Mouse (Mus musculus) right cerebral cortex, postnatal 10 days (tissue): ENCODE data around the gene Ntan1.
"Not testable (repeated sequence)": the region's sequence is repeated elsewhere in the genome, so short reads cannot be mapped to it uniquely, and the experiment has no call there.

Source experiments
- DNase-seq, 2 experiments: peaks; one replicate each; pipeline ENCODE4 v3.0.0; 2021; ENCODE audit warnings: low spot score in 2 of 2

Gene Ntan1

DNA sequence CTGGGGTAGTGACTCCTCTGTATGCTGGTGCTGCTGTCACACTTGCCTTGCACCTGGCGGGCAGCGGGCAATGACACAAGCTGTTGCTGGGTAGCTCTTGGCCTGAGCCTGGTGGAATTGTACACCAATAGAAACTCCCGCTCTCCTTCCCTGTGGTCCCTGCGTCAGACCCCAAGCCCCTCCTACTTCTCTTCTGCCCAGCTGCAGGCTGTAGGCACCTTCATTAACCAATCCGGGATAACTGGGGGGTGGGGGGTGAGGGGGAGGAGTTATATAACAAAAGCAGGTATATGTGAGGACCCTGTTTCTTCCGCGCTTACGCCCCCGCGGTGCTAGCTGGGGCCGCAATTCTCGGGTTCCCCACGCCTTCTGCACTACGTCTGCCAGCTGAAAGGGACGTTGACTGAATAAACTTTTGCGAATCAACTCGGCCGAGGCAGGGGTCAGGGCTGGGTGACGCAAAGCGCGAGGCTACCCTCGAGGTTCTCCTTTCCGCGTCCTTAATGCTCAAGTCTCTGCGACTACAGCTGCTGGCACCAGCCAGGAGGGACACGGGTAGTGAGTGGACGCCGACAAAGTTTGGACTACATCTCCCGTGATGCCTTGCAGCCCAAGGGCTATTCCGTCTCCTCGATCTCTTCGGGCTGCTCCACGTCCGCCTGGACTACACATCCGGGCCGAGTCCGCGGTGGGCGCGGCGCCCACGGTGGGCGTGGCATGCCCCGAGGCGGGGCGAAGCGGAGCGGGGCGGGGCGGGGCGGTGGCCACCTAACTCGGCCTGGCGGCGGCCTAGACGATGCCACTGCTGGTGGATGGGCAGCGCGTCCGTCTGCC, at the start of gene Ntan1:
Gene Ntan1 (plus strand): TSS at position 286 of the 834 bp plus-strand sequence.
- DNase-seq = peak; percentile 97

DNA sequence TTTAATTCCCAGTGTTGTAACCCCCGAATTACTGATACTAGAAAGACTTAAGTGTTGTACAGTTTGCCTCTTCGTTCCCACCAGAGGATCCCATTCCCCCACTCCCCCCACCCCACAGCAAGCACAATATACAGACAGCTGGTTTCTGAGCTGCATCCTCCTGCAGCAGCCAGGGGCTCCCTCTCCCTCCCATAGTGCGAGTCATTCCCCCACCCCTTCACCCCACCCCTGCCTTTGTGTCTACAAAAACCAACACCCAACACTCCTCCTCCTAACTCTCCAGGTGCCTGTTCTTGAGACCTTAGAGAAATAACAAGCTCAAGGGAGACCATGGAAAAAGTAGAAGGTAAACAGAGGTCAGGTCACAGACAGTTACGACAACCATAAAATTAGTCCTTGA, 47.0 kb upstream of the Ntan1 start:
- not testable (repeated sequence) for DNase-seq

DNA sequence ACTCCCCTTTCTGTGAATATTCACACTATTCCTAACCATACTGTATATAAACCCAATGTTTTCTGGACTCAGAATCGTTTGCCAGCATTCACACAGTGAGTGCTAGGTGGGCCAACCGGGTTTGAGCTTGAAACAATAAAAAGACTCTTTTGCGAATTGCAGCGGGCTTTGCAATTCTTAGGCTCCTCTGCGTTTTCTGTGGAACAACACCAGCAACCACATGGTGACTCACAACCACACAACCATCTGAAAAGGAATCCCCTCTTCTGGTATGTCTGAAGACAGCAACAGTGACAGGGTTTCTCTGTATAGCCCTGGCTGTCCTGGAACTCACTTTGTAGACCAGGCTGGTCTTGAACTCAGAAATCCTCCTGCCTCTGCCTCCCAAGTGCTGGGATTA, 46.6 kb upstream of the Ntan1 start:
- DNase-seq = not testable (repeated sequence)

DNA sequence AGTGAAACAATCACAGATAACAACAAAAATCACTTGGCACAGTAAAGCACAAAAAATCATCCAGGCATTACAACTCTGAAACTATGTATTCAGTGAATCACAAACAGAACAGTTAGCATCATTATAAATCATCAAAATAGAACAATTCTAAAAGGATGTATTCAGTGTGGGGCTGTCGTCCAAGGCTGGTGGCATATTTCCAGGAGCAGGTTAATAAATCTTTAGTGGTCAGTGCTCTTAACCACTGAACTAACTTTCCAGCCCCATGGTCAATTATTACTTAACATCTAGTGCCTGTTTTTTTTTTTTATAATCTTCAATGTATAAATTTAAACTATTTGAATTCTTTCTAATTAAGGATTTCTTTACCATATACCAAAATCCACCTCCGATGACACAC, 44.6 kb upstream of the Ntan1 start:
- not testable (repeated sequence) for DNase-seq

DNA sequence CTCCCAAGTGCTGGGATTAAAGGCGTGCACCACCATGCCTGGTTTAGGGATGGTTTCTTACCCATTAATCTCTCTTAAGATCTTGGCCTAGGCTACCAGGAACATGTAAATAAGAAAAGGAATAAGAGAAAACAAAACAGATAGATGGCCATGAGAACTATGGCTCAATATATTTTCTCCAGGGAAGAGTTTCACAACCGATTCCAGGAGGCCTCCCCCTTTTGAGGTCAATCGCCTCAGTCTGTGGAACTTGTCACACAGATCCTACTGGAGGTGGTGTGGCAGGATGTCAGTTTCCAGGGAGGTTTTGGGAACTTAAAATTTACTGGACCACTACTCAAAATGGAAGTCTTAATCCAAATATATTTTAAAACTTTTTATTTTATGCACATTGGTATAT, 44.0 kb upstream of the Ntan1 start:
- not testable (repeated sequence) for DNase-seq

DNA sequence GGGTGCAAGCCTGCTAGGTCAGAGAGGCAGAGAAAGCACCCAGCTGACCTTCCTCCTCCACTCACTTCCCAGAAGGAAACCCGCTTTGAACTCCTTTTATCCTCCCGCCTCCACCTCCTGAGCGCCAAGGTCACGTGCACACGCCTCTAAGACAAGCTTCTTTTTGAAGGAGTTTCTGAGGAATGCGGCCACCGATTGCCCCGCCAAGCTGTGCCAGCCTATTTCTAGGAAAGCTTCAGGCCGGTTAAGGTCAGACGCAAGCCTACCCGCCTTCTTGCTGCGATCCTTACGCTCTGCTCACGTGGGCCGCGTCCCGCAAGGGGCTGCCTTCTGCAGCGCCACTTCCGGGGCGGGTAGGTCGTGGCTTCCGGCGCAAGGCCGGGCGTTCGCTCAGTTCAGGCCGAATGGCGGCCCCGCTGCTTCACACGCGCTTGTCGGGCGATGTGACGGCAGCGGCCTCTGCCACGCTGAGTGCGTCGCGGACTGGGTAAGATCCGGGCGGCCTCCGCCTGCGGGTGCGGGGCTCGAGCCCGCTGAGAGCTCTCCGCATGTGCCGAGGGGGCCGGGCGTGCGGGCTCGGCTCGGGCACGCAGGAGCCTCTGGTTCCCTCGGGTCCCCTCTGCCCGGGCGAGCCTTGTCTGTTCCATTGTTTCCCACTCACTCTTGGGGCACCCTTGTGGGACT, 38.1 kb upstream of the Ntan1 start, which contains the start of gene Rrn3:
Gene Rrn3 (plus strand): TSS at position 356 of the 684 bp plus-strand sequence.
- DNase-seq = peak; percentile 94 to 95

DNA sequence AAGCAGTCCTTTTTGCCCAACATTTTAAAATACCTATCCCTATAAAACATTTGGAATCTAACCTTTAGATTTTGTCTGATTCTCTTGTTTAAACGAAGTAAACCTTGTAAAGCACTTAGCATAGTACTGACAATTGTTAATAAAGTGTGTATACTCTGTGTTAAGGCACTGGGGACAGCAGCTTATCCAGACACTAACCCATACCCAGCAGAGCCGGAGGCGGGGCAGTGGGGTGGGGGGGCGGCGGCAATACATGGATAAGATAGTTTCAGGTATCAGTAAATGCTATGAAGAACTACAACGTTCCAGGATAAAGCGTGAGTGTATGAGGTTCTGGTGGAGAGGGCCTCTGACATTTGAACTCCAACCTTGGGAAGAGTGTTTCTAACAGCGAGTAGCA, 37.4 kb upstream of the Ntan1 start:
- DNase-seq = no peak

DNA sequence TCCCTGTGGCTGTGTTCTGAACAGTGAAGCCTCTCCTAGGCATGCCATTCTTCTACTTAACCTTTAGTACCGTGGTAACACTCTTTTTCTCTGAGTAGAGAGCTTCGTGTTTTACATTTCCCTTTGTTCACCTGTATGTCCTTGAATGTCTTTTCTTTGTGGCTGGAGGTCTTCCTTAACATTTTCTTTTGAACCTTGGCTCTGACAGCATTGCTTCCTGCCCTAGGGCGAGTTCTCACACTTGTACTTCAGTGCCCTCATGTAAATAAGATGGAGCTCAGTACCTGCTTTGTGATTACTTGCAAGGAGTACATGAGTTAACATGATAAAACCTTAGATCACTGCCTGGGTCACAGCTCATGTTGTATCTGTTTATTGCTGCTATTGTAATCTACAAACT, 32.7 kb upstream of the Ntan1 start:
- no peak for DNase-seq

DNA sequence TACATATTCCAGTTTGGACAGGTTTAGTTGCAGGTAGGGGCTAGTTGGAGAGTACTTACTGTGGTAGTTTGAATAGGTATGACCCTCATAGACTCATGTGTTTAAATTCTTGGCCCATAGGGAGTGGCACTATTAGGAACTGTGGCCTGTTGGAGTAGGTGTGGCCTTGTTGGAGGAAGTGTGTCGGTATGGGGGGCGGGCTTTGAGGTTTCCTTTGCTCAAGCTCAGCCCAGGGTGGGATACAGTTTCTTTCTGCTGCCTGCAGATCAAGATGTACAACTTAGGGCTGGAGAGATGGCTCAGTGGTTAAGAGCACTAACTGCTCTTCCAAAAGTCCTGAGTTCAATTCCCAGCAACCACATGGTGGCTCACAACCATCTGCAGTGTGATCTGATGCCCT, 25.2 kb upstream of the Ntan1 start:
- not testable (repeated sequence) for DNase-seq

DNA sequence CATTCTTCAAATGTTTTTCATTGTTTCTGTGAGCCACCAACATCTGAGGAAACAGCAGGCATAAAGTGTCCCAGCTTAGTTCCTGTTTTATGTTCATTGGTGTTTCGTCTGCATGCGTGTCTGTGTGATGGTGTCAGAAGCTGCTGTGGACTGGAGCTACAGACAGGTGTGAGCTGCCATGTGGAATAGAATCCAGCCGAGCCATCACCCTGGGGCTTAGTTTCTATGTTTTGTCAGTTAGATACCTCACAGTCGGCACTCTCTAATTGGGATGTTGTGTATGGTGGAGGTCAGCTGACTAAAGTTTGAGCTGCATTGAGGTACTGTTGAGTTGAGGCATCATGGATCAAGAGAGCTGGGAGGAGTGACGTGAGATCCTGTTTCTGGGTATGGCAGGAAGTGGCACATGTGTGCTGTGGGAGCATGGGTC, 21.9 kb upstream of the Ntan1 start:
- no peak for DNase-seq

DNA sequence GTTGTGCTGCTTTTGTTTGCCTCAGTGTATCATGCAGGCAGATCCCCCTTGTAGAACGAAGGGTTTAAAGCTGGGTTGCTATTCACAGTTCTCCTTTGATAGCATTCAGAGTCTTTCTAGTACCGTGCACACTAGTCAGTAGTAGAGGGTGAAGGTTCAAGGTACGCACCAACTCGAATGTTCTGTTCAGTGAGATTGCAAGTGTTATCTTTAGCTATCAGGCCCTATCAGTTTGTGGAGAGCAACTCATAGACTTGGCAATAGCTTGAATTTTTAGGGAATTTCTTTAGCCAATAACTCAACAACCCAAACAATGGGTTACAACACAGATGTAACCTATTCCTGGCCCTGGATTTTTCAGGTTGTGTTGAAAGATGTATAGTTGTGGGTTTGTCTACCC, 17.4 kb upstream of the Ntan1 start:
- no peak for DNase-seq

DNA sequence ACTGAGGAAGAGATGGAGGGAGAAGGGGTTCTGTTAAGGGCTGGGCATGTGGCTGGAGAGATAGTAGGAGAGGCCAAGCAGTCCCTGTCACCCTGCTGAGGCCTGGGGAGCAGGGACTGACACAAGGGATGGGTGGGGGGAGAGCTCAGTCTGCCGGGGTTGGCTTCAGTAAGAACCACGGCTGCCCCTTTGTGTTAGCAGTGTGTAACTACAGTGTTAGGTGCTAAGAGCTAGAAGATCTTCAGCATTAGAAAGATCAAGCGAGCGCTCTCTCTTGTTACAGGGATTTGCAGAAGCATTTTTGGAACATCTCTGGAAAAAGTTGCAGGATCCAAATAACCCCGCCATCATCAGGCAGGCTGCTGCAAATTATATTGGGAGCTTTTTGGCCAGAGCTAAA, 14.0 kb upstream of the Ntan1 start:
- no peak for DNase-seq

DNA sequence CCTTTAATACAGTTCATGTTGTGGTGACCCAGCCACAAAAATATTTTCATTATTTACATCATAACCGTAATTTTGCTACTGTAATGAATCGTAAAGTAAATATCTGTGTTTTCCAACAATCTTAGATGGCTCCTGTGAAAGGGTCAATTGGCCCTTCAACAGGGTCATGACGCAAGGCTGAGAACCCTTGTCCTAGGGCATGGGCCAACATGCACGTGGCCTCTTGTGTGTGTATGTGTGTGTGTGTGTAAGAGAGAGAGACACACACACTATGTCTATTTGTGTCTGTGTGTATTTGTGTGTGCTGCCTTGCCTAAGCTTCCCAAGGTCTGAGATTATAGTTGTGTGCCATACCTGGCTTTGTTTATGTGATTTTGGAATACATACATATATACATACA, 11.0 kb upstream of the Ntan1 start:
- DNase-seq = no peak

DNA sequence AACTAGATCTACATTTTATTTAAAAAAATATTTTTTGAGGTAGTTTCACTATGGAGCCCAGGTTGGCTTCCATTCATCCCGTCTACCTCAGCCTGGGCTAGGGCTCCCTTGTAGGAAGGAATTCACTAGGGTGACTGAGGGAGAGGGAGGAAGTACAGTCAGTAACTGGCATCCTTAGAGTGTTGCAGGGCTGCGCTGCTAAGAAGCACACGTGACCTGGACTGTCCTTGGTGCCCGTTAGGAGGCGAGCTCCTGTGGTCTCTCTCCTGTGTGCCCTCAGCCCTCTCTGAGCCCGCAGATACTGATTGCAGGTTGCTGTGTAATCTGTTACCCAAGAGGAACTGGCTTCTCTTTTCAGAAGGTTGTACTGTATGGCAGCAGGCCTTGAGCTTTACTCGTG, 10.2 kb upstream of the Ntan1 start:
- DNase-seq = no peak

DNA sequence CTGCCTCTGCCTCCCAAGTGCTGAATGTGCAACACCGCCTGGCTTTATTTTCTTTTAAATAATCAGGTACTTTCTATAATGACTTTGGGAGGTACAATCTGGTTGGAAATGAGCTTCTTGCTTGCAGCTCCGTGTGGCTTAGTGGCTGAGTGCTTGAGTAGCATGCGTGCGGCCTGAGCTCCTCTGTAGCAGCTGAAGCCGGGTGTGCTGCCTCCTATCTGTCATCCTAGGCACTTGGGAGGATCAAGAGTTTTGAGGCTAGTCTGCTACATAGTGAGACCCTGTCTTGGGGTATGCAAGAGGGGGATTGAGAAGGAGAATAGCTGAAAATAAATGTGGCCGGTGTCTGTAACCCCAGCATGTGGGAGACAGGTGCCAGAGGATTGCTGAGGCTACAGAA, 6.5 kb upstream of the Ntan1 start:
- DNase-seq = no peak

DNA sequence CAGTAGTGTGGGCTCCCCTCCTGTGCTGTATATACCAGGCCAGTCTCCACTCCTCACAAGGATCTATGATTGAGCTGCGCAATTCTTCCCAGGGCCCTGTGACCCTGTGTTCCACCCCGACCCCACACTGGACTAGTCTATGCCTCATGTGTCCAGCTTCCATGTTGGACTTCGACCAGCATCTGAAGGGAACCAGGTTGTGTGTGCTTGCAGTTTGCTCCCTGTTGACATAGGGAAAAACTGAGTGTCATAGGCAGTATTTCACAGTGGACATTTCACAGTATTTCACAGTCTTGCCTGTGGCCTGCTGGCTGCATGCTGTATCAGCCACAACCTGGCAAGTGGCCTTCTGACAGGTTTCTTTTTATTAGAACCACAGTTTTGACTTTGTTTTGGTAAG, 5.4 kb upstream of the Ntan1 start:
- DNase-seq = no peak

DNA sequence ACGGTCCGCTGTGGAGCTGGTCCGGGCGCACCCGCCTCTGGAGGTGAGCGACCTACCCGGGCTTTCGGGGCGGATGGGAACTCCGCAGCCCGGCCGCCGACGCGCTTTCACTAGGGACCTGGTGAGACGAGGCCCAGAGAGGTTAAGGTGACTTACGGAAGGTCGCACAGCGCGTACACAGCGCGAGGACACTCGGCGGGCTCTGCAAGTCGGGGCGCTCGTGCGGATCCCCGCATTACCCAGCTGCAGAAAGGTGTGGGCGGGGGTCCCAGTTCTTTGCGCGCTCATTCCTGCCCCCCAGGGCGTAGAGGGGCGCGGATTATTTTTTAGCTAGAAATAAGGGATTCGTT, 724 bp downstream of the Ntan1 start:
- no peak for DNase-seq

DNA sequence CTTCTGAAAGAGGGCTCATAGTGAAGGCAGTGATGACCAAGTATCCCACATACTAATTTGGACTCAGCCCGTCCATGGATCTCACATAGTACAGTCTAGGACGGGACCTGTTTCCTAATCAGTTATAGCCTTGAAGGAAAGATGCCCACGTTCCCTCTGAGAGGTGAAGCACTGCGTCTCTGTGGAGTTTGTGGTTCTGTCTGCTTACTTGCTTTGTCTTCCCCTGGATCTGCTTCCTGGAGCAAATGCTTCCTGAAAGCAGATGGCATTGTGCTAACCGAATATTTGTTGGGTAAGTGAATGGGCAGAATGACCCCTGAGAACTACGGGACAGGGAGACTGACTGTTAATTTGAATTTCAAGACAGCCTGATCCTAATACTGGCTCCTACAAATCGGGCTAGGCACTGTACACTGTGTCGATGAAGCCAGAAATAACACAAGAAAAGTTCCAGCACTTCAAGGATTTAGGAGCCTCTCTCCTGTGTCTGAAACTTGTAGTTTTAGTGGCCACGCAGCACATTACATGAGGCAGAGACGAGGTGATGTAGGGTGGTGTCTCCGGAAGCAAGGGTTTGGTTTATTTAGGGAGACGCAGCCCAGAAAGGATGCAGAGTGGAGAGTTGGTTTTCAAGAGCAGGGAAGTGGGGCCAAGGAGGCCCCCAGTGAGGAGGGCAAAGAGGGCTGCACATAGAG, 1.3 kb downstream of the Ntan1 start:
- DNase-seq = peak in 1 of 2 experiments; percentile 25

DNA sequence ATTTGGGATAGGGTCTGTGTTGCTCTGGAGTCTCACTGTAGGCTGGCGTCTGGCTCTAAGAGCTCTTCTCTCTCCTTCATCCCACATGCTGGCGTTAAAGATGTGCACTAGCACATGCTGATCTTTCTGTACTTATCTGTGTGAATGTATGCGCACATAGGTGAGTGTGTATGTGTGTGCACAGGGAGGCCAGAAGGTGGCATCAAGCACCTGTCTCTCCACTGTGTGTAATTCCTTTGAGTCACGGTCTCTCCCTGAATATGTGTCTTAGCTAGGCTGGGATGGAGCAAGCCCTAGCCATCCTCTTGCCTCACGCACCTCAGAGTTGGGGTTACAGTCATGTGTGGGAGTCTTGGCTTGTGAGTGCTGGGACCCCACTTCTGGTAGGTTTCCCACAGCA, 2.1 kb downstream of the Ntan1 start:
- no peak for DNase-seq

DNA sequence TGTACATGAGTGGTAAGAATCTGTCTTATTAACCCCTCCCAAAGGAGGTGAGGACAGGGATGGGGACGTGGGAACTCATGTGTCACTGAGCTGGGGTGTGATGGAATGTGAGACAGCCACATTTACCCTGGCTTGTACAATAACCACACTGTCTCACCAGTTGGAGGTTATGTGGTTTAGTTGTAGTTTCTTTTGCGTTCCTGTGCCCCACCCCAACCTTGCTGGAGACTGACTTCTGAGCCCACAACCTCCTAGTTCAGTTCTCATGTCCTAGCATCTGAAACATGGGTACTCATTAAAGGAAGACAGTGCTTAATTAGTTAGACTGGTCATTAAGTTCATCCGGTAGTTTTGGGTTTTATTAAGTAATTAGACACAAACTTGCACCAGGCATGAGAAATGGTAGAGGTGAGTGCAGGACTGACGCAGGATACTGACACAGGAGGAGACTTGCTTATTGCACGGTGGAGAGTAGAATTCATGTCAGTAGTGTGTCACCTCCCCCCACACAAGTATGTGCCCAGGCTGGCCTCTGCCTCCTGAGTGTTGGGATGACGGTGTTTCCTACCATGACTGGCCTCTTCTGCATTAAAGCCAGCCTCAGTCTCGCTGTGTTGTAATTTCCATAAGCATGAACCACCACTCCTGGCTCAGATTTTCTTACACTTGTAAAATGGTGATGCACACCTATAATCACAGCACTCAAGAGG, 7.3 kb downstream of the Ntan1 start:
- no peak for DNase-seq

DNA sequence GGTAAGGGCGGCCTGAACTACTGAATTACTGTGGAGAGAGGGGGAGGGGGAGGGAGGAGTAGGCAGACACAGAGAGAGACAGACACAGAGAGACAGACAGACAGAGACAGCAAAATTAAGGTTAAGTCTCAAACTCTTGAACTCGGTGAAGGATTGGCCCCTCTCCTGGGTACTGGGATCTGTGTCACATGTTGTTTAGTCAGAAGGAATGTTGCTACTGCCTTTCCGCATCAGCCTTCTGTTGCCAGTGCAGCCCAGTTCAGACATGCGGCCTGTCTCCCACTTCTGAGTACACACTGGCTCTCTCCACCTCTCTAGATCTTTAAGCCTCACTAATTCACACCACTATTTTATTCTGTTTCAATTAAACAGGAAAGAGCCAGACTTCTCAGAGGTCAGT, 7.9 kb downstream of the Ntan1 start:
- peak in 1 of 2 experiments; percentile 17 for DNase-seq

DNA sequence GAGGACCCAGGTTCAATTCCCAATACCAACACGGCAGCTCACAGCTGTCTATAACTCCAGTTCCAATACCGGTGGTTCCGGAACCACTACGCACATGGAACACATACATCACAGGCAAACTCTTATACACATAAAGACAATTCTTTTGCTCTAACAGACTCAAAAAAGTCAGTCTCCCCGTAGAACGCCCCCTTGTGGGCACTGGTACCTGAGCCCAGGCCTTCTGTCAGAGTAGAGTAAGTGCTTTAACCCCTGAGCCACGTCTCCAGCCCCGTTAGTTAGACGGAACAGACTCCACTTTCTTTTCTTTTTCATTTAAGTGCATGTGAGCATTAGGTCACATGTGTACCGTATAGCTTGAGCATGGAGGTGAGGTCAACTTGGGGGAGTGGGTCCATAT, 11.8 kb downstream of the Ntan1 start:
- DNase-seq = peak in 1 of 2 experiments; percentile 20
